Mouse (Mus musculus): ENCODE data around the gene Rad23b.

DNA sequence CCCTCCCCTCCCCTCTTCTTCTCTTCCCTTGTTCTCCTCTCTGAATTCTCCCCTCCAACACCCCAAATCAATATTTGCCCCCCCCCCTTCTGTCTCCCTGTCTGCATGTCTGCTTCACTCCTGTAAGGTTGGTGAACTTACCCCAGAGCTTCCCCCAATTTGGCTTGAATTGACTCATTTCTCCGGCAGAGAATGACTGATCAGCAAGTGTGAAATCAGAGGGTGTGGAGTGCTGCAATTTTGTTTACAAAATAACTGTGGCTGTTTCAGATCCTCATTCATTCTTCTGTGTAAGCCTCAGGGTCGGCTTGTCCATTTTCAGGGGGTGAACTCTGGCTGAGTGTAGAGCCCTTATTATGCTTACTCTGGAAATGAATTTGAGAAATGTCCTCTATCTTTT lies 36.9 kb downstream of the Rad23b start:
- TF ChIP-seq CTCF (conservative IDR thresholded peaks at IDR 0.05; ENCODE audit: insufficient read depth, insufficient read length, low read depth, low read length): no peak
- no peak for TF ChIP-seq POLR2A (IDR thresholded peaks at IDR 0.05; ENCODE audit: low read depth, low read length)

Data from kidney, adult 2 months (tissue).